Comparison of ENCODE assay signal across 21 mouse cellular contexts in genomic region chr17:44557199-44558111, GRCm38 (mm10).
DNase-seq lines count a peak whose midpoint lies in the region; ATAC-seq and TF ChIP-seq lines count a peak whose summit lies in the region.
"Had no signal": no experiment of that assay in that cellular context is flagged by ENCODE, and none has a peak within 500 bp of the region (broad histone marks: within the 10 kb centered on the region; RNA-seq: fewer than 3 reads in every experiment).

No protein-coding gene starts in this region.

- no peak for DNase-seq in lung, adult 2 months
- DNase-seq in lung, postnatal 10 days = peak; percentile 34
- no peak for DNase-seq in embryo, embryonic 10 days (ENCODE audit: low spot score)
- DNase-seq in right cerebral cortex, postnatal 10 days (ENCODE audit: low spot score in 2 of 2) = no peak
- DNase-seq: cerebellum, adult 18-20 months; cerebellum, postnatal 36 days; gastrocnemius, postnatal 10 days; heart, adult 11 months; layer of hippocampus, adult 9-11 months; right cerebral cortex, postnatal 25 days had no signal

- H3K9ac ChIP-seq in lung, embryonic 16.5 days (ENCODE audit: low read length) = no peak overlapping the region
- no peak overlapping the region for H3K9ac ChIP-seq in intestine, embryonic 15.5 days
- H3K9ac ChIP-seq: limb, embryonic 12.5 days; liver, embryonic 12.5 days; midbrain, embryonic 12.5 days had no signal

- peaks cover 33% of the 10 kb centered on the region for H3K27me3 ChIP-seq in lung, embryonic 16.5 days (ENCODE audit: control insufficient read depth, insufficient read depth, low read depth, low read length)
- H3K27me3 ChIP-seq in intestine, embryonic 15.5 days (replicated peaks) = peaks cover 9% of the 10 kb centered on the region
- H3K27me3 ChIP-seq: liver, embryonic 12.5 days; midbrain, embryonic 12.5 days had no signal

- H3K4me1 ChIP-seq in lung, embryonic 16.5 days (replicated peaks; ENCODE audit: control insufficient read depth, insufficient read depth, low read length) = no peaks in the 10 kb centered on the region
- H3K4me1 ChIP-seq in lung, adult 2 months (ENCODE audit: control insufficient read depth, insufficient read depth, low read length) = no peaks in the 10 kb centered on the region; the same call in 1 of the 2 replicates
- no peaks in the 10 kb centered on the region for H3K4me1 ChIP-seq in intestine, embryonic 15.5 days (replicated peaks)
- H3K4me1 ChIP-seq: hindbrain, embryonic 10.5 days; liver, embryonic 12.5 days; midbrain, embryonic 12.5 days had no signal

- H3K36me3 ChIP-seq in lung, embryonic 16.5 days (ENCODE audit: control insufficient read depth, insufficient read depth, low read length) = no peaks in the 10 kb centered on the region
- no peaks in the 10 kb centered on the region for H3K36me3 ChIP-seq in intestine, embryonic 15.5 days
- H3K36me3 ChIP-seq: G1E; hindbrain, embryonic 10.5 days; limb, embryonic 12.5 days; liver, embryonic 12.5 days; midbrain, embryonic 12.5 days had no signal

- H3K27ac ChIP-seq in lung, embryonic 16.5 days (ENCODE audit: low read length) = no peak overlapping the region
- no peak overlapping the region for H3K27ac ChIP-seq in intestine, embryonic 15.5 days
- H3K27ac ChIP-seq: hindbrain, embryonic 10.5 days; hindbrain, postnatal 0 days; limb, embryonic 12.5 days; liver, embryonic 12.5 days; macrophage; midbrain, embryonic 12.5 days had no signal

- no peak overlapping the region for H3K4me2 ChIP-seq in lung, embryonic 16.5 days (ENCODE audit: low read depth, low read length)
- no peak overlapping the region for H3K4me2 ChIP-seq in intestine, embryonic 15.5 days (replicated peaks)
- H3K4me2 ChIP-seq: limb, embryonic 12.5 days; liver, embryonic 12.5 days; midbrain, embryonic 12.5 days had no signal

- peak; percentile 88 for ATAC-seq in lung, embryonic 16.5 days (ENCODE audit: low read depth)
- ATAC-seq in activated CD4-positive, CD25-positive, alpha-beta regulatory T cell, adult 4 months = peak; percentile 82
- no peak for ATAC-seq in intestine, embryonic 15.5 days
- ATAC-seq: hindbrain, postnatal 0 days; liver, embryonic 12.5 days had no signal

- TF ChIP-seq POLR2A in lung, adult 2 months (IDR thresholded peaks at IDR 0.05; ENCODE audit: borderline replicate concordance, extremely low read depth, low read depth, low read length) = no peak

- WGBS in lung, embryonic 16.5 days = 54% methylated on average over 16 of the region's 16 CpGs
- 66% methylated on average over 16 of the region's 16 CpGs for WGBS in lung, adult 2 months
- 73% methylated on average over 16 of the region's 16 CpGs for WGBS in intestine, embryonic 15.5 days

- no peaks in the 10 kb centered on the region for H3K9me3 ChIP-seq in lung, embryonic 16.5 days (ENCODE audit: control insufficient read depth, low read length)
- H3K9me3 ChIP-seq in intestine, embryonic 15.5 days = no peaks in the 10 kb centered on the region
- H3K9me3 ChIP-seq: hindbrain, embryonic 10.5 days; limb, embryonic 12.5 days; liver, embryonic 12.5 days; midbrain, embryonic 12.5 days had no signal

- TF ChIP-seq CTCF in lung, adult 2 months (IDR thresholded peaks at IDR 0.05; ENCODE audit: insufficient read depth, low read length) = no peak

- no peak overlapping the region for H3K4me3 ChIP-seq in lung, embryonic 16.5 days (ENCODE audit: low read length)
- no peak overlapping the region for H3K4me3 ChIP-seq in lung, adult 2 months (replicated peaks; ENCODE audit: extremely low read depth, low read depth, low read length)
- no peak overlapping the region for H3K4me3 ChIP-seq in intestine, embryonic 15.5 days (replicated peaks)
- H3K4me3 ChIP-seq: hindbrain, embryonic 10.5 days; limb, embryonic 12.5 days; liver, embryonic 12.5 days; midbrain, embryonic 12.5 days; myocyte had no signal
